Mouse (Mus musculus): Measurements from ENCODE around the gene Wdr62.

GRCm38 (mm10) chr7:30280670-30281138 is 485 bp upstream of the Wdr62 start:
- TF ChIP-seq GATA1 (IDR thresholded peaks at IDR 0.05; ENCODE audit: borderline replicate concordance, low read length) (no peak), CTCF (IDR thresholded peaks at IDR 0.05; ENCODE audit: low read depth, low read length) (no peak)
